Mouse (Mus musculus) c-Kit-positive CD71-negative TER-119-negative erythroid progenitor cells, embryonic 14.5 days (primary cell): ENCODE data around the gene Cep95.
"Not testable (repeated sequence)": the region's sequence is repeated elsewhere in the genome, so short reads cannot be mapped to it uniquely, and the experiment has no call there.

Experiments used
- DNase-seq: peaks from one replicate; pipeline ENCODE4 v3.0.0-alpha.2; 2013; ENCODE audit warnings: low read depth

Cep95 gene

DNA sequence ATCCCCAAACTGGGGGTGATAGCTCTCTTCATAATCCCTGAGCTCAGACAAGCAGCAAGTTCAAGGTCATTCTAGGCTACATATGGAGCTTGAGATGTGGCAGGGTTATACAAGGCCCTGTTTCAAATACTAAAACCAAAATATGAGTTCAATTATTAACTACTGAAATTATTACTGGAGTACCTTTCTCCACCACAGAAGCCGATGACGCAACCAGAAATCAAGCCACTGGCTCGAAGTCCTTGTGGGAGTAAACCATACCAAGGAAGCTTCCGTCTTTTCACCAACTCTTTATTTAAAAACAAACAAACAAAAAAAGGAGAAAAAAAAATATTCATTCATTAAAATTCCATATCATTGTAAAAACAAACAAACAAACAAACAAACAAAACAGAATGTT is 12.1 kb upstream of the Cep95 start:
- no peak for DNase-seq

DNA sequence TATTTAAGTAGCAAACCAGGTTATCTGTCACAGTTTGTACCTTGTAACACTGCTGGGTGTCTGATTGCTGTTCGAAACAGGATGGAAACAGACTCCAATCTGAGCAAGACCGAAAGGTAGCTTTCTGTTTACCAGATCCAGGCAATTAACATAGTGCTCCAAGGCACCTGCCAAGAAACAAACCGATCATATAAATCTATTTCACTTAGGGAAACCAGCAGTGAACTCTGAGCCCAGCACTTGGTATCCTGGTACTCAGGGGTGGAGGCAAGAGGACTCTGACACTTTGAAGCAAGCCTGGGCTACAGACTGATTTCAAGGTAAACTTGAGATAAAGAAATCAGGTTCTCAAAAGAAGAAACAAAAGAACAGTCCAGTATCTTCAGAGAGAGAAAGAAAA is 11.7 kb upstream of the Cep95 start:
- DNase-seq: no peak

DNA sequence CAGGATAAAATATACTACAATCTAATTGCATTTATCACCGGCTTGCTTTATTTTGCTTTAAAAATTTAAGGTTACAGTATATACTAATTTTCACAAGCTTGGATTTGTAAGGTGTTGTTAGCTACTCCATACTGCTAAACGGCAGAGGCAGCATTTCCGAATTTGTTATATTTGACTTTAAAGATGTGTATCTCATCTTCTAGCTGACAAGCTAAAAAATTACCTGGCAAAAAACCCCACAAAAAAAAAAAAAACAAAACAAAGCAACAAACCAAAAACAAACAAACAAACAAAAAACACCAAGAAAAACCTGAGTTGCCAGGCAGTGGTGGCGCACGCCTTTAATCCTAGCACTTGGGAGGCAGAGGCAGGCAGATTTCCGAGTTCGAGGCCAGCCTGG is 10.9 kb upstream of the Cep95 start:
- no peak for DNase-seq

DNA sequence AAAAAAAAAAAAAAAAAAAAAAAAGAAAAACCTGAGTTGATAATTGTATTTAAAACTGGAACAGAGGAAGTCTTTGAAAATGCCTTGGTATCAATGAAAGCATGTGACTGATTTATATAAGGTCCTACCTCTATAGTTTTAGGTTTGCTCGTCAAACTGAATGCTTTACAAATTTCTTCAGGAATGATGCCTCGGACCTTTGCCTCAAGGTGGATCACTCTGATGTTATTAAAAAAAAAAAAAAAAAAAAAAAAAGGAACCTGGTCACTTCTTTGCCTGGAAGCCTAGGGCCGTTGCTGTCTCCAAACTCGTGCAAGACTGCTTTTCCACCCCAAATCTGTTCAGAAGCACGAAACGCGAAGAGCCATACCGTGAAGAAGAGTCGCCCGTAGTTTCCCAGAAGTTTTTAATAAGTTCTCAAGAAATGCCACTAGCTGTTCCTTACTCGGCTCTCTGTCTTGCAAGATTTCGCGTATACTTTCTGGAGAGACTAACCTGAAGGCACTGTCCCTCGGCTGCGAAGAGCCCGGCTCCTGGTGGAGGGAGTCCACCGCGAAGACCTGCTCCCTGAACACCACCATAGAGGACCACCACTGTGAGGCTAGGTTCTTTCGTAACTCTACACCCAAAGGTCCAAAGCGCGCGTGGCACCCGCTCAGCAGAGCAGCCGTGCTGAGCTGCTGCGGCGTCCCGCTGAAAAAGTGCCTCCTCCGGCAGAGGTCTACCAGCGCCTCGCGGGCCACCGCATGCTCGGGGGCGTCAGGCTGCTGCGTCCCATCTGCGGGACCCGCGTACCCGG is 10.3 kb upstream of the Cep95 start:
- DNase-seq: no peak

DNA sequence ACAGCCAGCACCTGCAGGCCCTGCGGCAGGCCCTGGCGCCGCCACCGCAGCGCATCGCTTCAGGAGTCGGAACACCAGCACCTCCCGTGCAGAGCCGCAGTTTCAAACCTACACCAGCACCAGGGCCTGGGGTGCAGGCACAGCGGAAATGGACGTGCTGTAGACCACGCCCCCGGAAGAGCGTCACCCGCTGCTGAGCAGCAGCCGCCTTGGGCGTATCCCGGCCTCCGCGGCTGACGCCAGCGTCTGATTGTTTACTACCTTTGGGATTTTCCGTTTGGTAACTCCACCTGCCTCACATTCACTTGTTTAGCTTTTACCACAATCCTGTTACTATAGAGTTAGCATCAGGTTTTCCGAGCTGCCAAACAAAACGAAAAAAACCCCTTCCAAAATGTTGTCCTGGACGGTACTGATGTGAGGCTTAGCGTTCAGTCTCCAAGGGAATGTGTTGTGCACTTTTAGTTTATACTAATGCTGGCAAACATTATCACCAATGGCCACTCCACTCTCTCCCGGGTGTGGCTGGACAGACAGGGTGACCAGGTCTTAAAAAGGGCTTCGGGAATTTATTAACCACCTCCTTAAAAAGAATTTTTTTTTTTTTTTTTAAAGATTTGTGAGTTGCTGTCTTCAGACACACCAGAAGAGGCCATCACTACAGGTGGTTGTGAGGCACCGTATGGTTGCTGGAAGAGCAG is 9.5 kb upstream of the Cep95 start, which contains the start of gene Polg2:
Gene Polg2 (minus strand): TSS at position 150 of the 701 bp plus-strand sequence.
- peak; percentile 86 for DNase-seq

DNA sequence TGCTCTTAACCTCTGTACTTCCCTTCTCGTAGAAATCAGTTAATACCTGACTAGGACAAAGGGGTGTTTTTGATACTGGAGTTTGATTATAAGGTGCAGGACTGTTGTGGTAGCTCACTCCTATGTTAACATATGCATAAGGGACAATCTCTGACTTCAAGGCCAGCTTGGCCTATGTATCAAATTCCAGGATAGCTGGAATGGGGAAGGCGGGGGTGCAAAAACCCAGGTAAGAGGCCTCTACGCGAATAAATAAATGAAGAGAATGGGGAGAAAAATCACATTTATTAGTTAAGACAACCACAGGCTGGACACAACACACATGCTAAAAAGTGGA is 9.0 kb upstream of the Cep95 start:
- DNase-seq: no peak

DNA sequence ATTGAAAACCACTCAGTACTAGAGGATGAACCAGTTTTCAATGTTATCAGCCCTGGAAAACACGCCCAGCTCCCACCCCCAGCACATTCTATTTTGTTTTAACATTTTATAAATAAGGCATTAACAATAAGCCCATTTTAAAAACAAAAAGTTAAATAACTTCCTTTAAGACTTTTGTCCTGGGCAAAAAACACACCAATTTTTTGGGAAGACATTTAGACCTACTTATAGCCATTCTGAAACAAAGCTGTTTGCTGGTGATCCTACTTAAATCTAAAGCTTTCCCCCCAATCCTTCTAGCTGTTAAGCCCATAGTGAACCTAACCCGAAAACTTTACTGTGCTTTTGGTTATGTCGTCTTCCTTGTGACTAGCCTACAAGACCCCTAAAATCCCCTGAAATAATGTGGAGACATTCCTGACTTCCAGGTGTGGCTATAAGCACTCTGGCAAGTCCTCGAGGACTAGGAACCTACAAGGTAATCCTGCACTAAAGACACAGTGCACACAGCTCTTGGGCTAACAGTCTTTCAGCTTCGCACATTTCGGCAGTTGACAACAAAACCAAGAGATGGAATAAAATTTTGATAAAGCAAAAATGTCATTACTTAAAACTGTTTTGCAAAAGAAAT is 8.3 kb upstream of the Cep95 start:
- no peak for DNase-seq

DNA sequence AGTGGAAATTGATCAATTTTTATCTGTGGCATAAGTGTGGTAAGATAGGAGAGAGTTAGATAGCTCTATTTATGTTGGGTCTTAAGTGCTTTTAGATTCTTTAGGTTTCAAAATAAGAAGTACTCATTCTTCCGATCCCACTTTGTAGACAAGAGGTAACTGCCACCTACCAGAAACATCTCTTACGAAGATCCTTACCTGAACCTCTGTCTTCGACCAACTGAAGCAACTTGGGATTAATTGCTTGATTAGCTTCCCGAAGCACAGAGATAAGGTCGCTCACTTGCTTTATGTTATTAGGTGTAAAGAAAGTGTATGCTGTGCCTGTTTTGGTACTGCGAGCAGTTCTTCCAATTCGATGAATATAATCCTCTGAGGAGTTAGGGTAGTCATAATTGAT is 6.8 kb upstream of the Cep95 start:
- DNase-seq: not testable (repeated sequence)

DNA sequence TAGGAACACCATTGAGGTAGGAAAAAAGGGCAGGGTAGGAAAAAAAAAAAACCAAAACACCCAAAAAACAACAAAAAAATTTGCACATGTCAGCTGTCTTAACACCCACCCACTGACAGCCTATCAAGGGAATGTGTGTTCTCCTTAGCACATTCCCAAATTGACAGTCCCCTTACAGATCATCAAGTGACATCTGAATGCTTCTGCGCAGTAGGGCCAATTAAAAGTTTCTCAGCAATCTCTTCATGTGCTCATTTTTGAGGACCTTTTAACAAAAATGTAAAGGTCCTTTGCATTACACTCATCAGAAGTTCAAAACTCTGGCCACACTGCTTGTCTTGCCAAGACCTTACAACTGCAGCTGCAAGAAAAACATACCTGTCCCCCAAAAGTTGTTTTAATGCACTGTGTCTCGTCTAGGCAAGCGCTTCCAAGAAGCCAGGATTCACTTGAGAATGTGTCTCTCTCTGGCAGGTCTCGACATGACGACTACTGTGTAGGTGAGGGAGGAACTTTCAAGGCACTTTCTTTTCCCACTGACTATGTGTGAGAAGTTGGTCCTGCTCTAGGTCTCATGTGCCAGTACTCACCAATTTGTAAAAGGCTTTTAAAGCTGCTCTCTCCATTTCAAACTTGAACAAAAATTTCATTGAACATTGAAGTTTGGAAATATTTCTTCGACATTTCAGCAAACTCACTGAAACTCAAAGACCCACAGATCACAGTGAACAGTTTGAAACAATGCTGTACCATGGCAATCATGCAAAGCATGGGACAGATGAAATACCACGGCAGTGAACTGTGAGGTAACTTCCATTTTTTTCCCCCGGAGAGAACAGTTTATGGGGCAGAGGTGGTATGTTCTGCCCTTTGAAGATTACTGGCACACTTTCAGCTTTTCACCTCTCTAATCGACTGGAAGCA is 5.9 kb upstream of the Cep95 start:
- DNase-seq: no peak

DNA sequence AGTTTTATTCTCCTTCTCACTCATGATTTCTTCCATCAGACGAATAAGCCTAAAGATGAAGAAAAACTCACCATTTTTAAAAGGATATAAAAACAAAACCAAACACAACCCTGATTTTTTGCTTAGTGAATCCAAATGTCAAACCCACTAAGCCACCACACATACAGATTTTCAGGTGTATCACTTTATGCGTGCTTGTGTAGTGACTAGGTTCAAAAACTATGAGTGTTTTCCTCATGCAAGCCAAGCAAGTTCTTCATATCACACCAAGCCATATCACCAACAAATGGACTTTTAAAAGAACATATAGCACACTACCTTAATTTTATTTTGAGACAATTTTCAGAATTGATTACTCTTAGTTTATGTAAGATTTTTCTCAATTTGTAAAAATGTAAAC is 4.6 kb upstream of the Cep95 start:
- DNase-seq: no peak

DNA sequence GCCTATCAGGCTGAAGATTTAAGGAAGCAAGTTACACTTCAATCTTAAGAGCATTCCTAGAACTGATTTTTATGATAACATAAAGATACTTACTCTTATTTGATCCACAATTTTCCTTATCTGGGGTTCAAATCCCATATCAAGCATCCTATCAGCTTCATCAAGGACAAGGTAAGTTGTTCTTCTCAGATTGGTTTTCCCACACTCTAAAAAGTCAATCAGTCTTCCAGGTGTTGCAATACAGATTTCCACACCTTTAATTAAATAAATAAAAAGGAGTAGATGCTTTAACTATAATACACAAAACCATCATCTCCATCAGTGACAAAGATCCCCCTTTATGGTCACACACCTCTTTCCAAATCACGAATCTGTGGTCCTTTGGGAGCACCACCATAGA is 4.0 kb upstream of the Cep95 start:
- DNase-seq: no peak

DNA sequence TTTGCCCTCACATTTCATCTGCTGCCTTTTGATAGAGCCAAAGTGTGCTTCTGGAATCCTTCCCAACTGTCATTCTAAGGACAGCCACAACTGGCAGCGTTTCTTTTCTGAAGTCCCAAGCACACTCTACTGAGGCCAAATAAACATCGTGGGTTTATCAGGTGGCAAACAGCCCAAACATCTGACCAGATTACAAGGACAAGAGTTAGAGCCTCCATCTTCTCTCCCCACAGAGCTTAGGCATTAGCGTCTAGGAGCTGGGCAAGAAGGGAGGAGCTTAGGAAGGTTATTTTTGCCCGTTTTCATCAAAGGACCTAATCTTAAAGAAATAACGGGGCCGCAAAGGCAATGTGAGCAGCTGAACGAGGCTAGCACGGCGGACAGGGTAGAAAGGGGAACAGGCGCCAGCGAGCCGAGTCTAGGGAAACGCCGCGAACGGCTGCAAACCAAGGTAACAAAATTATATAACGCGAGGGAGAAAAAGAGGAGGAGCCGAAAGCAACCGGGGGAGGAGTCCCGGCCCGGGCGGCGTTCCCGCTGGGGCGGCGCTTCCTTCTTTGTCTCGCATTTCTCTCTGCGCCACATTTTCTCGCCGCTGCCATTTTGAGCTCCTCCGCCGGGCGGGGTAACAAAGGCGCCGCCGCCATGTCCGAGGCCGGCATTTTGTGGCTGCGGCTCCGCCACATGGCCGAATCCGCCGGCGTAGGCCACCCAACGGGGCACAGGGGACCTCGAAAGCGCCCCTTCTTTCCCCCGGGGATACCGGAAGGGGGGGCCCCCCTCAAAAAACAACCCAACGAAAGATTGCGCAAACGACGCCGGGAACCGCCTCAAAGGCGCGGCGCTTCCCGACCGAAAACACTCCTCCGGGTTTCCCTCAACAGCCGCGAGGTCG is 1.7 kb upstream of the Cep95 start:
- peak; percentile 70 for DNase-seq

DNA sequence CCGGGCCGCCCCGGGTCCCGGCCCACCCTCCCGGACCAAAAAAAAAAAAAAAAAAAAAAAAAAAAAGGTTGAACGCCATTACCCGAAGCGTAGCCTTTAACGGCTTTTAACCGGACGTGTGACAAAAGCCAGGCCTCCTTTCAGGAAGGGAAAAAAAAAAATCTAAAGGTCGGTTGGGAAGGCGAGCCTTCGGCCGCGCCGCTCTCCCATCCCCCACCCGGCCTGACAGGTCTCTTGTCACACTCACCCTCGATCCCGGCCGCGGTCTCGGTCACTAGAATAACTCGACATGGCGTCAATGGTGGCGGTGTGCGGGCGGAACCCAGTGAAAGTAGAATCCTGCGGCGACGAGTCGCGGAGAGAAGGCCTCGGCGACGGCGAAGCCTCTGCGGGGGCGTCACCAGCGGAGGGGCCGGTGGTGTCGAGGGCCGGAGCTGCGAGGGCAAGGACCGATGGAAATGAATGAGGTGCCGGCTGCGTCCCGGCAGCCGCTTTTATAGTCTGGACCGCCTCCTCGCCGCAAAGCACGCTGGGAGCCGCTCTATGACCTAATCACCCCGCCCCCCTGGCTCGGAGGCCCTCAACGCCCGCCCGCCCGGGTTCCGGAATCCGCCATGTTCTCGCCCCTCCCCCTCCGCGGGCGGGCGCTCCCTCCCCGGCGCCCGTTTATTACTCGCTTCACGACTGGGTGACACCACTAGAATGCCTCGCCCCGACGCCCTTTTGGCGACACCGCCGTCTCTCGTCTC is 852 bp upstream of the Cep95 start:
- peak; percentile 95 for DNase-seq

DNA sequence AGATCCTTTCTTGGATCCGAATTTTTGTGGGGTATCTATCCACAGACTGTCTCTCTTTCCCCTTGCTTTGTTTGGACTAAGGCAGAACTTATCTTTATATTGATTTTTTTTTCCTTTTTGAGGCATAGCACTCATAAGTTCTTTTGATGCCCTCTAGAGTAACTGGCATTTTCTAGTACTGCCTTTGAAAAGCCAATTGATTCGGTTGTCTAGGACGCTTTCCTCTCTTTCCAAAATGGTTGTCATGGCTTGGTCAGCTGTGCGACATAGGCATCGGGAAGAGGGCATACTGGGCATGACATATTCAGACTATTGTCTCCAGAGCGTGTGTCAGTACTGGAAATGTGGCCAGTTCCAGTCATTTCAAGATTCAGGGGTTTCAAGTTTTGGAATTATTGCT is 597 bp downstream of the Cep95 start:
- no peak for DNase-seq

DNA sequence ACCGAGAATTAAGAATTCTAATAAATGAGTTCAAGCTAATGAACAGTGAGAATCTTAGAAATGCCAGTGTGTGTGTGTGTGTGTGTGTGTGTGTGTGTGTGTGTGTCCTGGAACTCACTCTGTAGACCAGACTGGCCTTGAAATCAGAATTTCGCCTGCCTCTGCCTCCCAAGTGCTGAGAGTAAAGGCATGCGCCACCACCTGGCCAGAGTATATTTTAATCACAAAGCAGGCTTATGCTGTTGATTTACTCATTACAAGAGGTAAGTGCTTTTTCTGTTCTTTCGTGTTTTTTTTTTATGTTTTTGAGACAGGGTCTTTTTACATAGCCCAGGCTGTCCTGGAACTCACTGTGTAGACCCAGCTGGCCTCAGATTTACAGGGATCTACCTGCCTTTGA is 4.8 kb downstream of the Cep95 start:
- no peak for DNase-seq

DNA sequence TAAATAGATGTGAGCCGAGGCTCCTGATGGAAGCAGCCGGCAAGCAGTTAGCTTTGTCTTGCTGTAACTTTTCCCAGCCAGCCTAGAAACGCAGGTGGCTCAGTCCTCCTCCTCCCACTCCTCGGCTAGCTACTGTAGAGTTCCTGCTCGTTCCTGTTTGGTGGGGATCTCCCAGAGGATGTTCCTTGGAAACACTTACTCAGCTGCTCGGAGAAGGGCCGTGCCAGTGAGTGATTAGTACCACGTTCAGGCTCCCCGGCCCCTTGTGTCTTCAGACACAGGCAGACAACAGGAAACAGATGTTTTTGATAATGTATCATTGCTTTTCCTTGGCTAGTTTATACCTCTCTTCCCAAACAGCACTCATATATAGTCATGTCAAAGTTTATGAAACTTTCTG is 6.6 kb downstream of the Cep95 start:
- DNase-seq: no peak

DNA sequence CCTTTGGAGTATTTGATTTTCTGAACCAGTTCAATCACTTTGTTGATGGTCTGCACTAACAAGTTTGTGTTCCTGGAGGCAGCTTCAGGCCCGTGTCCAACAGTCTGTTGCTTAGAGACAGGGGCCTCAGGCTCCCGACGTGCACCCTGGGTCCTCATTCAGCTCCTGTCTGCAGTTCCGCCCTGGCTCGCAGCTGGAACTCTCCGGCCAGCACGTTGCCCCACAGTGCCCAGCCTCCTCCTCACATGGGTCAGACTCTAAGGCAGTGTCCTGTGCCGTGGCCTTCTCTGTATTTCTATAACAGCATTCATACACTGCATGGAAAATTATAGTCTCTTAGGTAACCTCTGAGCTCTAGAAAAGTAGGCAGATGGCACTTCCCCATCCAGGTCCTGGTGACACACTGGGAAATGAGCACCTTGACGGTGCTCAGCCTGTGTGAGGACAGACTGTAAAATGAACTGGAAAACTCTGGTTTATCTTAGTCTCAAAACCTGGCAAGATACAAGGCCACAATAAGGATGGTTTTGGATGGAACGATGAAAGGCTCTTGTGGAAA is 13.1 kb downstream of the Cep95 start:
- no peak for DNase-seq

DNA sequence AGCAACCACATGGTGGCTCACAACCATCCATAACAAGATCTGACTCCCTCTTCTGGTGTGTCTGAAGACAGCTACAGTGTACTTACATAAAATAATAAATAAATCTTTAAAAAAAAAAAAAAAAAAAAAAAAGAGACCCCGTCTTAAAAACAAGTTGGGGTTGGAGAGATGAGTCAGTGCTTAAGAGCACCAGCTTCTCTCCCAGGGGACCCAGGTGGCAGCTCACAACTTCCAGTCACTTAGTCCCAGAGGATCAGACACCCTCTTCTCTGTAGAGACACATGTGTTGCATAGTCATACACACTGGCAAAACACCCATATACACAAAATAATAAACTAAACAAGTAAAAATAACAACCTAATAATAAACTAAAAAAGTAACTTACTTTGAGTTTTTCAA is 18.4 kb downstream of the Cep95 start:
- DNase-seq: not testable (repeated sequence)

DNA sequence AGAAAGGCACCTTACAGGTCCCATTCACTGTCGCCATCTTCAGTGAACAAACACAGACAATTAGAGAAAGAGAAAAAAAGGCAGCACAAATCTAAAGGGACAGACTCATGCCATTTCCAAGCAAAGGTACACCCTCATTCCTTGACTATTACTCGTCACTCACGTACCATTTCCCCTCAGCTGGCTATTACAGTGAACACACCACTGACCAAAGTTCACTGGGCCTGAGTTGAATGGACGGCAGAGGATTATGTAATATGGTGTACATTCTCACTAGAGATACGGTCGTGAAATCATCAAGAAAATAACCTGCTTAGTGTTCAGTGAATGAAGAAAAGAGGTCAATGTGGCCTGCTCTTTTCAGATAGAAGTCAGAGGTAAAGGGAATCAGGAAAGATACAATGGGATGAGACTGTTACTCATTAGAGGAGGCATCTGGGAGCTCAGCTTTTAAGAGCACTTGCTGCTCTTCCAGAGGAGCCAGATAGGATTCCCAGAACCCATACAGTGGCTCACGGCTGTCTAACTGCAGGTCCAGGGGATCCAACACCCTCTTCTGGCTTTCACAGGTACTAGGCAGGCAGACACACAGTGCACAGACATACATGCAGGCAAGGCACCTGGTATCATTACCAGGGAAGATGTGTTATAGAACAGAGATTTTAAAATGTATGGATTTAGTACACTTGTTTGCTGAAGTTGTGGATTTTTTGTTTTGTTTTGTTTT is 23.5 kb downstream of the Cep95 start:
- no peak for DNase-seq
